Mouse (Mus musculus): ENCODE results near the gene 2310007B03Rik.

- TF ChIP-seq CTCF (IDR thresholded peaks at IDR 0.05; ENCODE audit: control insufficient read depth, insufficient read depth, insufficient replicate concordance, low read depth, low read length), result no peak
- no peak for TF ChIP-seq POLR2A (IDR thresholded peaks at IDR 0.05; ENCODE audit: control insufficient read depth, low read depth, low read length)
Measured at GRCm38 (mm10) chr1:93150907-93151661, 9.7 kb downstream of the 2310007B03Rik start.

Data from testis, adult 2 months (tissue).